Mouse (Mus musculus) olfactory bulb, adult 2 months (tissue): Measurements from ENCODE around the gene Caml.

ENCODE experiments used
- CTCF ChIP-seq: fragments of 200-500 bp; IDR thresholded peaks from 2 replicates; pipeline ENCODE4 v1.5.1; 2012; ENCODE audit warnings: low read depth, mild to moderate bottlenecking, low read length, moderate library complexity; ENCODE audit not compliant: insufficient read depth
- POLR2A ChIP-seq: fragments of 200-500 bp; IDR thresholded peaks from 2 replicates; pipeline ENCODE4 v1.6.1; 2012; ENCODE audit warnings: mild to moderate bottlenecking, low read depth, low read length, moderate library complexity; ENCODE audit not compliant: insufficient read depth

- no peak for TF ChIP-seq CTCF
- TF ChIP-seq POLR2A, result no peak
Measured at GRCm38 (mm10) chr13:55578086-55578485, 44.7 kb upstream of the Caml start.
